Mouse (Mus musculus) CH12.LX (cell line): ENCODE measurements around the gene Ank3. TPM values are rescaled to one million over a fixed set of nuclear protein-coding genes. Genes with fewer than 3 reads are reported as not detected.

Experiments used
- DNase-seq: peaks from one replicate; pipeline ENCODE4 v3.0.0-alpha.2; 2013; ENCODE audit errors: extremely low read depth
- H3K27ac ChIP-seq: 2 replicates; pipeline ENCODE4 v1.5.1; 2012; ENCODE audit warnings: low read depth, mild to moderate bottlenecking, control low read depth, moderate library complexity; ENCODE audit not compliant: insufficient read depth
- H3K27me3 ChIP-seq: replicated peaks from 2 replicates; pipeline ENCODE3; 2012; ENCODE audit warnings: inconsistent platforms
- H3K36me3 ChIP-seq, 2 experiments: replicated peaks in 1 of 2; 2 replicates each; pipeline versions ENCODE3 to v1.6.1; 2012; ENCODE audit warnings: inconsistent platforms in 1 of 2, low read length in 1 of 2, mild to moderate bottlenecking in 1 of 2, mixed read lengths in 1 of 2, moderate library complexity in 1 of 2; ENCODE audit not compliant: control insufficient read depth in 1 of 2, insufficient read depth in 1 of 2
- H3K4me1 ChIP-seq, 2 experiments: 2 replicates each; pipeline ENCODE4 v1.6.1; 2012; ENCODE audit warnings: inconsistent platforms in 1 of 2, moderate library complexity in 1 of 2; ENCODE audit not compliant: insufficient read depth in 2 of 2, control insufficient read depth in 1 of 2
- H3K4me2 ChIP-seq: 2 replicates; pipeline ENCODE4 v1.6.1; 2012; ENCODE audit warnings: low read depth, mild to moderate bottlenecking, control low read depth; ENCODE audit not compliant: poor library complexity, insufficient read depth, severe bottlenecking
- H3K4me3 ChIP-seq, 3 experiments: fragments of 150-350 bp in 1 of 3; sonication (generic) in 1 of 3; replicated peaks in 1 of 3; 2 replicates each; pipeline versions ENCODE3 to v1.5.1; 2011 to 2012; ENCODE audit warnings: low read depth in 2 of 3, low read length in 2 of 3, mild to moderate bottlenecking in 2 of 3, moderate library complexity in 2 of 3, control low read depth in 1 of 3, improper control_type of control experiment in 1 of 3, inconsistent platforms in 1 of 3, mixed read lengths in 1 of 3; ENCODE audit not compliant: poor library complexity in 1 of 3
- H3K79me2 ChIP-seq: replicated peaks from 2 replicates; pipeline ENCODE4 v1.6.1; 2012; ENCODE audit warnings: mild to moderate bottlenecking, moderate library complexity; ENCODE audit not compliant: control insufficient read depth, poor library complexity, insufficient read depth, severe bottlenecking; ENCODE audit errors: extremely low read depth
- H3K9ac ChIP-seq: 2 replicates; pipeline ENCODE4 v1.6.1; 2012; ENCODE audit warnings: low read depth, mild to moderate bottlenecking, control low read depth, moderate library complexity; ENCODE audit not compliant: insufficient read depth
- H3K9me3 ChIP-seq: replicated peaks from 2 replicates; pipeline ENCODE3; 2012; ENCODE audit warnings: low read length, inconsistent platforms, mixed read lengths
- BHLHE40 ChIP-seq: IDR thresholded peaks from 2 replicates; pipeline ENCODE4 v1.6.1; 2011; ENCODE audit warnings: mild to moderate bottlenecking, low read depth, low read length, improper control_type of control experiment
- CHD1 ChIP-seq: IDR thresholded peaks from 2 replicates; pipeline ENCODE4 v1.6.1; 2012; ENCODE audit warnings: low read depth, low read length, improper control_type of control experiment, inconsistent platforms
- CHD2 ChIP-seq: IDR thresholded peaks from 2 replicates; pipeline ENCODE4 v1.6.1; 2011; ENCODE audit warnings: low read length, improper control_type of control experiment
- CTCF ChIP-seq, 2 experiments: IDR thresholded peaks in 1 of 2; conservative IDR thresholded peaks in 1 of 2; 2 replicates each; pipeline ENCODE4 v1.5.1; 2011 to 2012; ENCODE audit warnings: low read depth in 2 of 2, low read length in 2 of 2, improper control_type of control experiment in 1 of 2, inconsistent platforms in 1 of 2, mild to moderate bottlenecking in 1 of 2, moderate library complexity in 1 of 2
- ELF1 ChIP-seq: IDR thresholded peaks from 2 replicates; pipeline ENCODE4 v1.6.1; 2014; ENCODE audit warnings: low read depth, mild to moderate bottlenecking, inconsistent platforms, low read length, improper control_type of control experiment
- GABPA ChIP-seq: IDR thresholded peaks from 2 replicates; pipeline ENCODE4 v1.6.1; 2012; ENCODE audit warnings: low read depth, low read length, improper control_type of control experiment, inconsistent platforms; ENCODE audit not compliant: insufficient replicate concordance
- IRF4 ChIP-seq: IDR thresholded peaks from 2 replicates; pipeline ENCODE4 v1.6.1; 2014; ENCODE audit warnings: low read depth, mild to moderate bottlenecking, inconsistent platforms, low read length, improper control_type of control experiment
- JUN ChIP-seq: IDR thresholded peaks from 2 replicates; pipeline ENCODE4 v1.6.1; 2011; ENCODE audit warnings: low read depth, mild to moderate bottlenecking, low read length, improper control_type of control experiment, moderate library complexity; ENCODE audit not compliant: insufficient read depth
- JUND ChIP-seq: conservative IDR thresholded peaks from 2 replicates; pipeline ENCODE4 v1.6.1; 2011; ENCODE audit warnings: low read depth, low read length, improper control_type of control experiment
- MAZ ChIP-seq: IDR thresholded peaks from 2 replicates; pipeline ENCODE4 v1.6.1; 2012; ENCODE audit warnings: low read depth, mild to moderate bottlenecking, inconsistent platforms, low read length, improper control_type of control experiment, moderate library complexity
- MXI1 ChIP-seq: IDR thresholded peaks from 2 replicates; pipeline ENCODE4 v1.6.1; 2011; ENCODE audit warnings: mild to moderate bottlenecking, low read depth, low read length, improper control_type of control experiment
- MYC ChIP-seq: IDR thresholded peaks from 2 replicates; pipeline ENCODE4 v1.6.1; 2011; ENCODE audit warnings: low read depth, mild to moderate bottlenecking, improper control_type of control experiment, low read length
- NELFE ChIP-seq: IDR thresholded peaks from 2 replicates; pipeline ENCODE4 v1.6.1; 2011; ENCODE audit warnings: low read depth, low read length, improper control_type of control experiment
- NRF1 ChIP-seq: IDR thresholded peaks from 2 replicates; pipeline ENCODE4 v1.6.1; 2014; ENCODE audit warnings: low read depth, mild to moderate bottlenecking, inconsistent platforms, low read length, improper control_type of control experiment, moderate library complexity
- PAX5 ChIP-seq: IDR thresholded peaks from 2 replicates; pipeline ENCODE4 v1.6.1; 2012; ENCODE audit warnings: low read length, inconsistent platforms, mixed read lengths
- POLR2A ChIP-seq: IDR thresholded peaks from 2 replicates; pipeline ENCODE4 v1.6.1; 2011; ENCODE audit warnings: low read depth, mild to moderate bottlenecking, improper control_type of control experiment, low read length
- POLR2AphosphoS2 ChIP-seq: IDR thresholded peaks from 2 replicates; pipeline ENCODE4 v1.6.1; 2011; ENCODE audit warnings: low read depth, low read length, improper control_type of control experiment
- RCOR1 ChIP-seq: conservative IDR thresholded peaks from 2 replicates; pipeline ENCODE4 v1.6.1; 2012; ENCODE audit warnings: low read depth, mild to moderate bottlenecking, inconsistent platforms, low read length, improper control_type of control experiment
- SMC3 ChIP-seq: IDR thresholded peaks from 2 replicates; pipeline ENCODE4 v1.6.1; 2011; ENCODE audit warnings: low read depth, low read length, improper control_type of control experiment
- TCF12 ChIP-seq: IDR thresholded peaks from 2 replicates; pipeline ENCODE4 v1.6.1; 2014; ENCODE audit warnings: low read depth, mild to moderate bottlenecking, inconsistent platforms, low read length, improper control_type of control experiment
- ZC3H11A ChIP-seq: IDR thresholded peaks from 2 replicates; pipeline ENCODE4 v1.6.1; 2012; ENCODE audit warnings: low read depth, mild to moderate bottlenecking, inconsistent platforms, low read length, improper control_type of control experiment
- ZNF384 ChIP-seq: IDR thresholded peaks from 2 replicates; pipeline ENCODE4 v1.6.1; 2012; ENCODE audit warnings: low read depth, low read length, improper control_type of control experiment, inconsistent platforms
- dilution Hi-C: fragments of 300-500 bp; cut with MboI; formaldehyde crosslinking; loops from 2 replicates; pipeline ENCODE4 v1.14.3; 2020; ENCODE audit warnings: low sequenced_read_pairs; ENCODE audit not compliant: extremely low pct_unique_long_range_greater_than_20kb, extremely low pct_ligation_motif_present
- in situ Hi-C: fragments of 300-500 bp; cut with MboI; formaldehyde crosslinking; loops from 3 replicates; pipeline ENCODE4 v1.14.3; 2019; ENCODE audit warnings: low sequenced_read_pairs, low pct_ligation_motif_present, low pct_unique_long_range_greater_than_20kb, mixed read lengths
- polyA plus RNA-seq: library from polyadenylated mRNA; unstranded; fragments of >175 nt; gene quantifications from 2 replicates; pipeline ENCODE4 v1.2.1, GENCODE M21; 2012; ENCODE audit warnings: low read depth; ENCODE audit not compliant: insufficient read length
- total RNA-seq, 2 experiments: library from RNA; depleted of rRNA; stranded (reverse); fragments of 300-350 nt in 1 of 2; fragments of >200 nt in 1 of 2; gene quantifications; 2 replicates each; pipeline ENCODE4 v1.2.3; 2012 to 2014

Gene Ank3
- total and polyA plus RNA-seq, 3 experiments = 4.7 to 8.3 (median 6.2) TPM

- peak; percentile 34; the same call in 1 of the 2 replicates for TF ChIP-seq TCF12
- TF ChIP-seq JUND = no peak
- no peak for TF ChIP-seq RCOR1
- no peak for TF ChIP-seq NELFE
- no peak for TF ChIP-seq MAZ
- TF ChIP-seq GABPA = no peak
- TF ChIP-seq CTCF (conservative IDR thresholded peaks at IDR 0.05 in 1 of 2, IDR thresholded peaks at IDR 0.05 in 1 of 2; ENCODE audit: low read depth in 2 of 2, low read length in 2 of 2) = no peak
- peak; percentile 42 for TF ChIP-seq BHLHE40
- TF ChIP-seq SMC3 = no peak; the same call in 1 of the 2 replicates
- peak; percentile 96 for TF ChIP-seq CHD1
- TF ChIP-seq POLR2A = no peak
- TF ChIP-seq ZC3H11A = no peak
- no peak; the same call in 1 of the 2 replicates for TF ChIP-seq MXI1
- TF ChIP-seq IRF4 = peak; percentile 62; the same call in 1 of the 2 replicates
- no peak for TF ChIP-seq NRF1
- TF ChIP-seq, all 38 proteins: peak for 8
These were observed 474.3 kb downstream of the Ank3 start (continued) for GRCm38 (mm10) chr10:69872892-69873291.

GRCm38 (mm10) chr10:69874806-69875205, 476.2 kb downstream of the Ank3 start:
- no peak overlapping the region for H3K27ac ChIP-seq
- in situ Hi-C loops (no loop called here), dilution Hi-C loops (no loop called here)
- DNase-seq = no peak
- H3K4me2 ChIP-seq = no peak overlapping the region
- no peak overlapping the region for H3K9ac ChIP-seq
- H3K27me3 ChIP-seq = no peaks in the 10 kb centered on the region
- peaks cover 0 to 35% of the 10 kb centered on the region in 2 experiments for H3K36me3 ChIP-seq
- no peaks in the 10 kb centered on the region for H3K9me3 ChIP-seq
- TF ChIP-seq POLR2AphosphoS2 (no peak), PAX5 (no peak), CHD1 (no peak), TCF12 (no peak), ZNF384 (no peak), MYC (no peak), JUN (no peak), ELF1 (no peak), CHD2 (no peak), IRF4 (no peak)
- peaks cover 0 to 17% of the 10 kb centered on the region in 2 experiments; a peak in 2 of 4 replicates for H3K4me1 ChIP-seq
- H3K4me3 ChIP-seq = no peak overlapping the region
- no peaks in the 10 kb centered on the region for H3K79me2 ChIP-seq
